Comparison of ENCODE assay signal across 22 mouse cellular contexts in genomic region chr16:14479641-14480040, GRCm38 (mm10).
DNase-seq lines count a peak whose midpoint lies in the region; ATAC-seq lines count a peak whose summit lies in the region.
"Had no signal": no experiment of that assay in that cellular context is flagged by ENCODE, and none has a peak within 500 bp of the region (broad histone marks: within the 10 kb centered on the region; RNA-seq: fewer than 3 reads in every experiment).

No protein-coding gene starts in this region.

- DNase-seq in embryonic facial prominence, embryonic 10.5 days (ENCODE audit: low spot score), result no peak
- DNase-seq in heart, adult 11 months, result peak; percentile 74
- no peak for DNase-seq in heart, postnatal 25 days (ENCODE audit: low spot score)
- DNase-seq in heart, postnatal 36 days, result no peak
- DNase-seq: adrenal gland, adult 8-10 months; adrenal gland, postnatal 14 days; adrenal gland, postnatal 36 days; B cell, adult 2 months; cerebellum, adult 11-12 months; cerebellum, adult 2 months; cerebellum, adult 9-10 months; cerebellum, postnatal 10 days; cerebellum, postnatal 25 days; forebrain, postnatal 0 days had no signal

- WGBS in embryonic facial prominence, embryonic 13.5 days, result 92% methylated on average over 2 of the region's 2 CpGs
- WGBS in embryonic facial prominence, embryonic 10.5 days, result 93% methylated on average over 2 of the region's 2 CpGs
- WGBS in heart, embryonic 13.5 days, result 86% methylated on average over 2 of the region's 2 CpGs

- H3K27me3 ChIP-seq in embryonic facial prominence, embryonic 13.5 days, result no peaks in the 10 kb centered on the region
- no peaks in the 10 kb centered on the region for H3K27me3 ChIP-seq in embryonic facial prominence, embryonic 10.5 days (replicated peaks; ENCODE audit: low read depth, poor library complexity, severe bottlenecking)
- H3K27me3 ChIP-seq in heart, embryonic 13.5 days (replicated peaks), result 0 out of 2 replicates have a peak, but pooled peaks cover 2% of the 10 kb centered on the region
- H3K27me3 ChIP-seq: CH12.LX; forebrain, embryonic 12.5 days; forebrain, embryonic 15.5 days; Patski had no signal

- H3K4me3 ChIP-seq in embryonic facial prominence, embryonic 13.5 days, result no peak overlapping the region
- H3K4me3 ChIP-seq in embryonic facial prominence, embryonic 10.5 days, result no peak overlapping the region
- no peak overlapping the region for H3K4me3 ChIP-seq in heart, embryonic 13.5 days
- H3K4me3 ChIP-seq: forebrain, embryonic 12.5 days; forebrain, embryonic 15.5 days had no signal

- no peaks in the 10 kb centered on the region for H3K9me3 ChIP-seq in embryonic facial prominence, embryonic 13.5 days
- no peaks in the 10 kb centered on the region for H3K9me3 ChIP-seq in embryonic facial prominence, embryonic 10.5 days
- H3K9me3 ChIP-seq in heart, embryonic 13.5 days, result no peaks in the 10 kb centered on the region
- H3K9me3 ChIP-seq: forebrain, embryonic 12.5 days; forebrain, embryonic 15.5 days had no signal

- H3K9ac ChIP-seq in embryonic facial prominence, embryonic 13.5 days, result 0 out of 2 replicates have a peak overlapping the region, but pooled peaks have one; percentile 32
- H3K9ac ChIP-seq in heart, embryonic 13.5 days, result no peak overlapping the region
- H3K9ac ChIP-seq: forebrain, embryonic 12.5 days; forebrain, embryonic 15.5 days; forebrain, postnatal 0 days had no signal

- no peaks in the 10 kb centered on the region for H3K4me1 ChIP-seq in embryonic facial prominence, embryonic 13.5 days
- H3K4me1 ChIP-seq in embryonic facial prominence, embryonic 10.5 days, result no peaks in the 10 kb centered on the region
- no peaks in the 10 kb centered on the region for H3K4me1 ChIP-seq in heart, embryonic 13.5 days
- H3K4me1 ChIP-seq: forebrain, embryonic 12.5 days; forebrain, embryonic 15.5 days had no signal

- no peak for ATAC-seq in embryonic facial prominence, embryonic 13.5 days (ENCODE audit: insufficient number of reproducible peaks, insufficient read depth, low FRiP score, low TSS enrichment, low read depth)
- ATAC-seq in heart, embryonic 13.5 days (ENCODE audit: extremely low read depth, insufficient number of reproducible peaks, low FRiP score, low TSS enrichment), result peak; percentile 8; the same call in 1 of the 2 replicates
- ATAC-seq: activated CD4-positive, CD25-positive, alpha-beta regulatory T cell, adult 4 months; CD4-positive, CD25-positive, alpha-beta regulatory T cell, adult 4 months; forebrain, embryonic 15.5 days; forebrain, postnatal 0 days; Patski had no signal

- H3K36me3 ChIP-seq in embryonic facial prominence, embryonic 13.5 days, result no peaks in the 10 kb centered on the region; the same call in 1 of the 2 replicates
- H3K36me3 ChIP-seq in embryonic facial prominence, embryonic 10.5 days (replicated peaks), result peaks cover 11% of the 10 kb centered on the region; the same call in 1 of the 2 replicates
- H3K36me3 ChIP-seq in heart, embryonic 13.5 days, result no peaks in the 10 kb centered on the region
- H3K36me3 ChIP-seq: forebrain, embryonic 12.5 days; forebrain, embryonic 15.5 days had no signal

- H3K4me2 ChIP-seq in embryonic facial prominence, embryonic 13.5 days, result no peak overlapping the region
- H3K4me2 ChIP-seq in heart, embryonic 13.5 days, result no peak overlapping the region
- H3K4me2 ChIP-seq: forebrain, embryonic 12.5 days; forebrain, embryonic 15.5 days had no signal

- H3K27ac ChIP-seq in embryonic facial prominence, embryonic 13.5 days, result no peak overlapping the region
- no peak overlapping the region for H3K27ac ChIP-seq in embryonic facial prominence, embryonic 10.5 days (replicated peaks)
- H3K27ac ChIP-seq in heart, embryonic 13.5 days (replicated peaks), result no peak overlapping the region
- H3K27ac ChIP-seq: forebrain, embryonic 12.5 days; forebrain, embryonic 15.5 days had no signal

- intact Hi-C loops in heart, postnatal 25 days (cut with DNase I), result no loop called here
- intact Hi-C loops in heart, postnatal 36 days (cut with DNase I), result no loop called here
